Comparison of ENCODE assay signal across 14 mouse cellular contexts in genomic region chr2:93099780-93100179, GRCm38 (mm10). TPM values are rescaled to one million over a fixed set of nuclear protein-coding genes. Genes with fewer than 3 reads are reported as not detected.
DNase-seq lines count a peak whose midpoint lies in the region; ATAC-seq lines count a peak whose summit lies in the region.
"Had no signal": no experiment of that assay in that cellular context is flagged by ENCODE, and none has a peak within 500 bp of the region (broad histone marks: within the 10 kb centered on the region; RNA-seq: fewer than 3 reads in every experiment).

No protein-coding gene starts in this region.

- H3K4me3 ChIP-seq in heart, embryonic 13.5 days, result no peak overlapping the region
- H3K4me3 ChIP-seq: liver, embryonic 13.5 days had no signal

- WGBS in heart, embryonic 13.5 days, result 7% methylated on average over 3 of the region's 3 CpGs

- ATAC-seq in heart, embryonic 13.5 days (ENCODE audit: extremely low read depth, insufficient number of reproducible peaks, low FRiP score, low TSS enrichment), result peak; percentile 56; the same call in 1 of the 2 replicates

- intact Hi-C loops in heart, postnatal 36 days (cut with DNase I), result no loop called here

- peaks cover 23% of the 10 kb centered on the region for H3K4me1 ChIP-seq in heart, embryonic 13.5 days
- H3K4me1 ChIP-seq: liver, embryonic 13.5 days had no signal

- H3K27ac ChIP-seq in heart, embryonic 13.5 days (replicated peaks), result peak overlapping the region; percentile 1; the same call in 1 of the 2 replicates
- H3K27ac ChIP-seq: liver, embryonic 13.5 days had no signal

- no peaks in the 10 kb centered on the region for H3K36me3 ChIP-seq in heart, embryonic 13.5 days
- H3K36me3 ChIP-seq: liver, embryonic 13.5 days had no signal

- H3K27me3 ChIP-seq in heart, embryonic 13.5 days (replicated peaks), result no peaks in the 10 kb centered on the region
- H3K27me3 ChIP-seq: liver, embryonic 13.5 days had no signal

- no peak overlapping the region for H3K9ac ChIP-seq in heart, embryonic 13.5 days
- H3K9ac ChIP-seq: liver, embryonic 13.5 days had no signal

- no peaks in the 10 kb centered on the region for H3K9me3 ChIP-seq in heart, embryonic 13.5 days
- H3K9me3 ChIP-seq: liver, embryonic 13.5 days had no signal

- H3K4me2 ChIP-seq in heart, embryonic 13.5 days, result peak overlapping the region; percentile 11
- H3K4me2 ChIP-seq: liver, embryonic 13.5 days had no signal

- DNase-seq in adrenal gland, adult 8-10 months, result peak; percentile 16
- DNase-seq in adrenal gland, adult 18-20 months (ENCODE audit: low spot score in 2 of 2), result no peak
- DNase-seq in heart, postnatal 36 days, result no peak
- DNase-seq in ovary, postnatal 36 days (ENCODE audit: low spot score), result peak; percentile 57
- no peak for DNase-seq in ovary, postnatal 10 days (ENCODE audit: low spot score)
- peak; percentile 52 for DNase-seq in testis, postnatal 14 days (ENCODE audit: low spot score)
- no peak for DNase-seq in right cerebral cortex, postnatal 10 days (ENCODE audit: low spot score in 2 of 2)
- DNase-seq: cerebellum, adult 8-10 months; gastrocnemius, postnatal 14 days; kidney, postnatal 10 days; left cerebral cortex, postnatal 4 days; liver, embryonic 13.5 days; lung, postnatal 36 days had no signal

RNA-seq across cellular contexts. Expression of gene Prdm11, which starts 53.8 kb away (rescaled TPM):
- 10 to 100 TPM; 49.7 to 97.8 (median 69.9) TPM for total RNA-seq in adrenal gland, adult 8-10 months (2022)
- total RNA-seq in adrenal gland, adult 18-20 months (2021), result 10 to 100 TPM; 40.9 to 46.5 TPM
- polyA plus RNA-seq in heart, embryonic 13.5 days (2015; fragmentation: Nextera tagmentation; extraction: Ambion mirVana), result 2.8 and 3.6 TPM in 2 replicates
- total RNA-seq in heart, postnatal 36 days (2021), result 10 to 100 TPM in 1 of 2 experiments, 1 to 10 TPM in 1; 8.8 to 10.4 TPM

Comparison
In these comparisons a context has a peak if more than half of its experiments do, and no peak if none do; other contexts are left out.
1. DNase-seq: peak in adrenal gland, adult 8-10 months (single experiment), ovary, postnatal 36 days (single experiment) and testis, postnatal 14 days (single experiment); none in adrenal gland, adult 18-20 months (0 of 2), heart, postnatal 36 days (0 of 2), ovary, postnatal 10 days (single experiment) and right cerebral cortex, postnatal 10 days (0 of 2).